Mouse (Mus musculus): ENCODE measurements at regions not wholly inside any gene's neighbourhood (a gene's known extent, or its start where the extent isn't known, plus 50 kb on each side); places are given as distances from the start of the nearest gene placed in this dataset.

DNA sequence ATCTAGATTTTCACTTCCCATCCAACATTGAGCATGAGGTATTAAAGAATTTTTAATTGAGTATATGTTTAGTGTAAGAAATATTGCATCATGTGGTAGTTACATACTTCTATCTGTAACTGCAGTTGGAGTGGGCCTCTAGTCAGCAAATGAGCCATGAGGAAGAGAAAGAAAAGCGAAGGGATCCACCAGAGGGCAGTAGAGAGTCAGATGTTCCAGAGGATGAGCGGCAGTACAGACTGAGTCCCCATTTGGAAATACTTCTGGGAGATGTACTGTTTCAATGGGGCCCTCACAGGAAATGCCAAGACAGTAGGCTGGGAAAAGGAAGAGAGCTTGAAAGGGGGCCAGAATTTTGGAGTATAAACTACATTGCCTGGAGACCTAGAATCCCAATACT lies 221.2 kb downstream of the Myh15 start:
- H3K4me3 ChIP-seq (ENCODE audit: insufficient read depth, poor library complexity, severe bottlenecking): no peak overlapping the region

DNA sequence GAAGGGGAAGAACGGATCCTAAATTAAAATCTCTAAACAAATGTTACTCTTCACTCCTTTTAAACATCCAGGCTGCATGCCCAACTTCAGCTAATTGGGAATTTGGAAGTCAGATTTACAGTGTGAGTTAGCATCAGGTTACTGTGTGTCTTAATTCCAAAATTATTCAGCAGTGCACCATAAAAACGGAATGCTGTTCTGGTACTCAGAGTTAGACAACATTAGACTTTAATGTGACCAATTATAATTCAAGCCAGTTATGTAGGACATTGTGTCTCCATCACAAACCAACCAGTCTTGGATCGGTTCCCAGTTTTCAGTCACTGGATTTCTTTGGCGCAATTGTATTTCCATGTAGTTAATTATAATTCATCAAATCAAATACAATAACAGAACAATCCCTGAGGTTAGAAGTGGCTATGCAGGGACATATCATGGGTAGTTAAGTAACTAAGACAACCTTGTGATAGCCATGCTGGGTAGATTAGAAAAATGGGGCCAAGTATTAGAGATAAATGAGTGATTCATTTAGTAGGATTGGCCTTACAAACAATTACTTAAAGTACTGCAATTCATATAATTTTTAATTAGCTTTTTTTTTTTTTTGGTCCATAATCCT lies 230.9 kb downstream of the Myh15 start:
- H3K79me3 ChIP-seq (ENCODE audit: low read depth): no peaks in the 10 kb centered on the region
- no peak overlapping the region for H3K4me3 ChIP-seq (ENCODE audit: insufficient read depth, poor library complexity, severe bottlenecking)
- no peak overlapping the region for H3ac ChIP-seq (ENCODE audit: control insufficient read depth, insufficient read length, low read depth)
- no peak for TF ChIP-seq MYOG (IDR thresholded peaks at IDR 0.05; ENCODE audit: control insufficient read depth, extremely low read depth, insufficient read length)
- H3K27me3 ChIP-seq (ENCODE audit: control insufficient read depth, insufficient read depth, insufficient read length): no peaks in the 10 kb centered on the region
- H3K79me2 ChIP-seq (ENCODE audit: control insufficient read depth, insufficient read depth): no peaks in the 10 kb centered on the region
- H3K36me3 ChIP-seq (ENCODE audit: control insufficient read depth, insufficient read depth): no peaks in the 10 kb centered on the region

More for the DNA sequence above, 221.2 kb downstream of the Myh15 start:
- no peaks in the 10 kb centered on the region for H3K27me3 ChIP-seq (ENCODE audit: control insufficient read depth, insufficient read depth, insufficient read length)
- no peaks in the 10 kb centered on the region for H3K79me2 ChIP-seq (ENCODE audit: control insufficient read depth, insufficient read depth)
- H3K79me3 ChIP-seq (ENCODE audit: low read depth): no peaks in the 10 kb centered on the region
- H3K36me3 ChIP-seq (ENCODE audit: control insufficient read depth, insufficient read depth): no peaks in the 10 kb centered on the region
- no peak for TF ChIP-seq MYOG (IDR thresholded peaks at IDR 0.05; ENCODE audit: control insufficient read depth, extremely low read depth, insufficient read length)
- no peak for TF ChIP-seq MYOD1 (IDR thresholded peaks at IDR 0.05; ENCODE audit: control insufficient read depth, insufficient read length, low read depth)
- no peak for TF ChIP-seq CEBPB (IDR thresholded peaks at IDR 0.05; ENCODE audit: low read depth)
- TF ChIP-seq MAX (IDR thresholded peaks at IDR 0.05): no peak
- TF ChIP-seq FOSL1 (IDR thresholded peaks at IDR 0.05; ENCODE audit: insufficient read depth, low read length, poor library complexity, severe bottlenecking): no peak
- no peak for TF ChIP-seq CTCF (IDR thresholded peaks at IDR 0.05; ENCODE audit: control insufficient read depth, insufficient read depth, insufficient read length)
- no peak for TF ChIP-seq USF1 (IDR thresholded peaks at IDR 0.05; ENCODE audit: low read depth)
- H3ac ChIP-seq (ENCODE audit: control insufficient read depth, insufficient read length, low read depth): no peak overlapping the region

DNA sequence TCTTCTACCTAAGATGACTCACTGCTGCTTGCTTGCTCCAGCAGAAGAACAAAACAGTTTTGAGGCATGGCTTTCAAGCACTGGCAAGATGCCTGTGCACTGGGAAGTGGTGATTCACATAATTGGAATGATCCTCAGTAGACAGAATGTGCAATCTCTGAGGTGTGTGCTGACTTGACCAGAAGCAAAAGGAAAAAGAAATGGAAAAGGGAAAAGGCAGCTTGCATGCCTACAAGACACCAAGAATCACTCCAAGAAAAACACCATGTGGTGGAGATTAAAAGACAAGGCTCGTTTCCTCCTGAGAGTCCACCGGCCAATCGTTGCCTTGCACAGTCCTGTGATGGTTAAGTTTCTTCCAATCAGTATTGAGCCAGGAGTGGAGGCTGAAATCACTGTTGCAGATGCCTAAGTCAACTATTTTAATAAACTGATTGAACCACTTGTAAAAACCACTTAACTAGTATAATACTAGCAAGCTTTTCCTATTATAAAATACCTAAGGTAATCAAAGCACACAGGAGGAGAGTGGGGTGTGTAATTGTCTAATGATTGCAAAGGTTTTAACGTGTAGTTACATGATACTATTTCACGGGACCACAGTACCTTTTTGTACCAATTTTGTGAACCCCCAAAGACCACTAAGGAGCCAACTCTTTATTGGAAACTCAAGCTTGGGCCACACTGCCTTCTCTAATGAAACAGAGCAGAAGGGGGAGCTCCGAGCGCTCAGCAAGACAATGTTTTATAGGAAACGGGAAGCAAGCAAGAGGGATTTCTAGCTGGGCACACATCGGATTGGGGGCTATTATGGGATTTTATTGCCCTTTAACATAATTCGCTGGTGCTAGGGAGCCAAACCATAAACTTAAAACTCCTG lies 232.2 kb downstream of the Myh15 start:
- Histone ChIP-seq H3ac (ENCODE audit: control insufficient read depth, insufficient read length, low read depth) (no peak overlapping the region), H3K36me3 (ENCODE audit: control insufficient read depth, insufficient read depth) (no peaks in the 10 kb centered on the region), H3K79me2 (ENCODE audit: control insufficient read depth, insufficient read depth) (no peaks in the 10 kb centered on the region), H3K4me3 (ENCODE audit: insufficient read depth, poor library complexity, severe bottlenecking) (no peak overlapping the region), H3K27me3 (ENCODE audit: control insufficient read depth, insufficient read depth, insufficient read length) (no peaks in the 10 kb centered on the region), H3K79me3 (ENCODE audit: low read depth) (no peaks in the 10 kb centered on the region)
- TF ChIP-seq MYOD1 (IDR thresholded peaks at IDR 0.05; ENCODE audit: control insufficient read depth, insufficient read length, low read depth) (no peak), USF1 (IDR thresholded peaks at IDR 0.05; ENCODE audit: low read depth) (peak; percentile 49), CEBPB (IDR thresholded peaks at IDR 0.05; ENCODE audit: low read depth) (peak; percentile 81), FOSL1 (IDR thresholded peaks at IDR 0.05; ENCODE audit: insufficient read depth, low read length, poor library complexity, severe bottlenecking) (no peak), CTCF (IDR thresholded peaks at IDR 0.05; ENCODE audit: control insufficient read depth, insufficient read depth, insufficient read length) (no peak), MAX (IDR thresholded peaks at IDR 0.05) (peak; percentile 61), MYOG (IDR thresholded peaks at IDR 0.05; ENCODE audit: control insufficient read depth, extremely low read depth, insufficient read length) (no peak)

DNA sequence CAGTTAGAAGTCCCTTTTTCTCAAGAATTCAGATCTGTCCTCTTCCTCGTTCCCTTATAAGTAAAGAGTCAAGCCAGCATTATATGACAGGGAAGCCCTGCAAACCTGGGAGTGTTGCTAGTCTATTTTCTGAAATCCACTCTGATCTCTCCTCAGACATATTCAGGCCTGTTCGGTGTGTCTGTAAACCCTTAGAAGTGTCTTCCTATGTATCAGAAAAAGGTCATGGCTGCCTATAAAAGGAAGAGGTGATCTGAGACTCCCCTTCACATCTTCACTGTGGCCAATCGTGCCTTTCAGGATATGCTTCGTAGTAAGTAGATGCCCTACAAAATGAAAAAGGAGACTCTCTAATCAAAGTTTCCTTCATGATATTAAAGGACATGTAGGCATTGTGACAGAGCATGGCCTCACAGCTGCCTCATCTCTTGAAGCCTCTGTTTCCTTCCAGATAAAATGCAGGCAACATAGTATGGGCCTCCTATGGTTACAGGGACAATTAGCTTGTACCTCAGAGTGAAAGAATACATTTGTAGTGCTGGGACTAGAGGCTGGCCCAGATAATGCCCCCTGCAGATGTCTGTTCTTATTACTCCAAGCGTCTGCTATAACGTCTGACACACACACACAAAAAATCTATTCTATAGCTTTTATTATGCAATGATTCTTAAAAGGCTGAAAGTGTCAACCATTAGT lies 246.5 kb downstream of the Myh15 start:
- no peaks in the 10 kb centered on the region for H3K79me3 ChIP-seq (ENCODE audit: low read depth)
- H3ac ChIP-seq (ENCODE audit: control insufficient read depth, insufficient read length, low read depth): no peak overlapping the region
- no peak overlapping the region for H3K4me3 ChIP-seq (ENCODE audit: insufficient read depth, poor library complexity, severe bottlenecking)
- no peaks in the 10 kb centered on the region for H3K36me3 ChIP-seq (ENCODE audit: control insufficient read depth, insufficient read depth)
- TF ChIP-seq MYOG (IDR thresholded peaks at IDR 0.05; ENCODE audit: control insufficient read depth, extremely low read depth, insufficient read length): no peak
- no peak for TF ChIP-seq CTCF (IDR thresholded peaks at IDR 0.05; ENCODE audit: control insufficient read depth, insufficient read depth, insufficient read length)
- TF ChIP-seq MYOD1 (IDR thresholded peaks at IDR 0.05; ENCODE audit: control insufficient read depth, insufficient read length, low read depth): no peak
- no peak for TF ChIP-seq MAX (IDR thresholded peaks at IDR 0.05)
- no peak for TF ChIP-seq CEBPB (IDR thresholded peaks at IDR 0.05; ENCODE audit: low read depth)
- no peak for TF ChIP-seq FOSL1 (IDR thresholded peaks at IDR 0.05; ENCODE audit: insufficient read depth, low read length, poor library complexity, severe bottlenecking)
- TF ChIP-seq USF1 (IDR thresholded peaks at IDR 0.05; ENCODE audit: low read depth): no peak
- no peaks in the 10 kb centered on the region for H3K79me2 ChIP-seq (ENCODE audit: control insufficient read depth, insufficient read depth)
- H3K27me3 ChIP-seq (ENCODE audit: control insufficient read depth, insufficient read depth, insufficient read length): no peaks in the 10 kb centered on the region

DNA sequence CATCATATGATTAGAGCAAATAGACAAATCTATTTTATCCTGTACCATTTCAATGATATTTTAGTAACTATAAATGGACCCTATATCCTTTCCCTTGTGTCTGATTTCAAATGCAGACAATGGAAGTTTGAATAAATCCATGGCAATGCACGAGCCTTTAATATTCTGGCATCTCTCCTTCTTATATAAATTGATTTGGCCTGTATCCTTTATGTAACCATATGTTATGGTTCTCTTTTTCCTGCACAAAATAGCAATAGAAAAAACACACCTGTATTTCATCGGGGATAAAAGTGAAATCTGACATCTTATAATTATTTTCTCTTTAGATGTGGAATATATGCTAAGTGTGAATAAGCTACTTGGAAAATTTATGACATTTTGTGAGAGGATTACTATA lies 247.1 kb downstream of the Myh15 start:
- Histone ChIP-seq H3K79me2 (ENCODE audit: control insufficient read depth, insufficient read depth) (no peaks in the 10 kb centered on the region), H3K4me3 (ENCODE audit: insufficient read depth, poor library complexity, severe bottlenecking) (no peak overlapping the region), H3ac (ENCODE audit: control insufficient read depth, insufficient read length, low read depth) (no peak overlapping the region), H3K27me3 (ENCODE audit: control insufficient read depth, insufficient read depth, insufficient read length) (no peaks in the 10 kb centered on the region), H3K36me3 (ENCODE audit: control insufficient read depth, insufficient read depth) (no peaks in the 10 kb centered on the region), H3K79me3 (ENCODE audit: low read depth) (no peaks in the 10 kb centered on the region)
- TF ChIP-seq CEBPB (IDR thresholded peaks at IDR 0.05; ENCODE audit: low read depth) (no peak), MYOG (IDR thresholded peaks at IDR 0.05; ENCODE audit: control insufficient read depth, extremely low read depth, insufficient read length) (no peak), FOSL1 (IDR thresholded peaks at IDR 0.05; ENCODE audit: insufficient read depth, low read length, poor library complexity, severe bottlenecking) (no peak), USF1 (IDR thresholded peaks at IDR 0.05; ENCODE audit: low read depth) (no peak), MAX (IDR thresholded peaks at IDR 0.05) (no peak), MYOD1 (IDR thresholded peaks at IDR 0.05; ENCODE audit: control insufficient read depth, insufficient read length, low read depth) (no peak), CTCF (IDR thresholded peaks at IDR 0.05; ENCODE audit: control insufficient read depth, insufficient read depth, insufficient read length) (no peak)

Data from C2C12 (cell line).